Mouse (Mus musculus): ENCODE data around the gene Fkbp2. TPM values are rescaled to one million over a fixed set of nuclear protein-coding genes. Genes with fewer than 3 reads are reported as not detected.

Fkbp2 gene
- total RNA-seq, 2 experiments from 2014 or later, result 77.0 to 98.0 TPM

- peak; percentile 86 to 93 for DNase-seq (ENCODE audit: low spot score in 2 of 2)
Measured at GRCm38 (mm10) chr19:6942249-6942691, 38.0 kb downstream of the Fkbp2 start, which contains the start of gene Gpr137. Gpr137 (minus strand) TSS chr19:6942480.

DNA sequence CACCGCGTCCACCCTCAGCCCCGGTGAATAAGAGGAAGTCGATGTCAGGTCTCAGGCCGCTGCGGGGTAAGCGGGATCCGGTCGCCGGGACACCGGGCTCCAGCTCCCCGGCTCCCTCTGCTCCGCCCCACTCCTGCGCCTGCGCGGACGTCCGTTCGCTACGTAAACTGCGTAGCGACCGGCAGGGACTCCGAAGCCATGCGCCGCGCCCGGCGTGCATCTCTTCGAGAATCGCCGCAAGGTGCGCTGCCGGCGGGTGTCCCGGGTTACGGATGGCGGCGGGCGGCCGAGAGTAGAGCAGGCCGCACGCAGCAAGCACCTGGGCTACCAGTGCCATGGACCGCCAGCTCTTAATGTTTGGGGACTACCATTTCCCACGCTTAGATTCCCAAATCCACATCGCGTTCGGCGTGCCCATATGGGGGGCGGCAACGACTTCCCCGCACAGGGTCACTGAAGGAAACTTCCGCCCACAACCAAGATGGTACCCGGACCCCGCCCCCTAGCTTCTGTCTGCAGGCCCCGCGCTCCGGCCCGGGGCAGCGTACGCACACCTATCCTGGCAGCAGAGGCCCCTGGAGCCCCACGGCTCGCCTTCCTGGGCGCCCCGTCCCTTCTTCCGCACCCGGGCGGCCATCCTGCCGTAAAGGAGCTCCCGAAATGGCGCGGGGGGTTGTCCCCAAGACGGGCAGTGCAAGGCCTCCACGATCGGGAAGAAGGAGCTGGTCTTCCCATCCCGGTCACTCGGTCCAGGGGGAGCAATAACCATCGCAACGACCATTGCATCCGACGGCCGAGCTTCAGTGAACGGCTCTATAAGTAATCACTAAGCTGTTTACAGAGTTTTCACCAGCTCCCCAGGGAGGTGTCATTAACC, 38.7 kb downstream of the Fkbp2 start, which contains the start of gene Bad:
Gene Bad, plus strand, starts transcription at position 490 of the 877 bp plus-strand sequence.
- peak; percentile 97 to 98 for DNase-seq (ENCODE audit: low spot score in 2 of 2)

GRCm38 (mm10) chr19:6940396-6941351, 39.6 kb downstream of the Fkbp2 start:
- no peak for DNase-seq (ENCODE audit: low spot score in 2 of 2)

GRCm38 (mm10) chr19:6939106-6940002, 40.9 kb downstream of the Fkbp2 start:
- no peak for DNase-seq (ENCODE audit: low spot score in 2 of 2)

GRCm38 (mm10) chr19:6937541-6938465, 42.5 kb downstream of the Fkbp2 start:
- DNase-seq (ENCODE audit: low spot score in 2 of 2), result no peak

DNA sequence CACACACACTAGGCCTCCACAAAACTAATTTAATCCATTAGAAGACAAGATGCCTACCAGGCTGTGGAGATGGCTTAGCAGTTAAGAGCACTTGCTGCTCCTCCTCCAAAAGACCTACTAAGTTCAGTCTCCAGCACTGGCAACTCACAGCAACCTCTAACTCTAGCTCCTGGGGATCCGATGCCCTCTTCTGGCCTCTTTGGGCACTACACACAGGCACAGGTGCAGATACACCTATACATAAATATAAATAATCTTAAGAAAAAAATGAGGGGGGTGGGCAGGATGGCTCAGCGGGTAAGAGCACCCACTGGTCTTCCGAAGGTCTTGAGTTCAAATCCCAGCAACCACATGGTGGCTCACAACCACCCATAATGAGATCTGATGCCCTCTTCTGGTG, 44.0 kb downstream of the Fkbp2 start:
- no peak for DNase-seq (ENCODE audit: low spot score in 2 of 2)

DNA sequence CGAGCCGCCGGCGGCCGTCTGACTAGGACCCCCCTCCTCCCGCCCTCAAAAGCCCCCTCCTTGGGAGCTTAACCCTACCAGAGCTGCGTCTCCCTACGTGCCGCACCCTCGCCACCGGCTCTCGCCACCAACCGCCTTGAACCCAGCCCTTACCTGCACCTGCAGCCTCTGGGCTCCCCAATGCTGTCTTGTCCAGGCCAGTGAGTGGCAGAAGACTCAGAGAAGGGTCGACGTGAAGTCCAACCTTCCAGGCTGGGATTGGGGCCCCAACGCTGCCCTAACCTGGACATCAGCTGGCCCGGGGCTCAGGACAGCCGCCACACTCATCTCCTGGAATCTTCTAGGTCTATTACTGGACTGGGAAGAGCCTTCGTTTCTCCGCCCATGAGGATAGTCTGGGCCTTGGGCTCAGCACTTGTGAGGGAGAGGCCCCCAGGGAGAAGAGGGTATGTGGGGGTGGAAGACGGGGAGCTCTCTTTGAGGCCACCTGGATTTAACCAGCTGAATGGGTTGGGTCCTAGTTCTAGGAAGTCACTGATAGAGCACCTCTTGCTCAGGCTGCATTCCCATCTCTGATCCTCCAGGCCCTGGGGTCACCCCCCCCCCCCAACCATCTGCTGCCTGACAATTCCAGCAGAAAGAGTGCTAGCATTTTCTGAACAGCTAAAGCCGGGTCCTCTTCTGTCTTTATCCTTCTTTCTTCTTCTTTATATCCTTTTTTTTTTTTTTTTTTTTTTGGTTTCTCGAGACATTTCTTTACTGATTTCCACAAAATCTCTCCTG, 45.9 kb downstream of the Fkbp2 start, which contains the start of gene Kcnk4:
Gene Kcnk4, minus strand, starts transcription at position 321 of the 783 bp plus-strand sequence.
- no peak for DNase-seq (ENCODE audit: low spot score in 2 of 2)

- DNase-seq (ENCODE audit: low spot score in 2 of 2), result no peak
Measured at GRCm38 (mm10) chr19:6933436-6934194, 46.7 kb downstream of the Fkbp2 start.

DNA sequence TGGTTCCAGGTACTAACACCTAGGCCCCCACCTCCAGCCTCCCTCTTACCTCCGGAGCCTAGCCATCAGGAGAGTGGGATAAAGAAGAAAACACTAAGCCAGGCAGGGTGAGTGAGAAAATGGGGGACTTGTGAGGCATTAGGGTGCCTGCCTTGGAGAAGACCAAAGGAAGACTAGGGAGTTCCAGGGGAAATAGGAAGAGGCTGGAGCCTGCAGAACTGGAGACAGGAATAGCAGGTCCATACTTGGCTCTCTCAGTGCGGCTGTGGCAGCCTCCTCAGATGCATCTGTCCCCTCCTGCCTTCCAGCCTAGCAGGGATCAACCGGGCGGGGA, 47.2 kb downstream of the Fkbp2 start:
- no peak for DNase-seq (ENCODE audit: low spot score in 2 of 2)

DNA sequence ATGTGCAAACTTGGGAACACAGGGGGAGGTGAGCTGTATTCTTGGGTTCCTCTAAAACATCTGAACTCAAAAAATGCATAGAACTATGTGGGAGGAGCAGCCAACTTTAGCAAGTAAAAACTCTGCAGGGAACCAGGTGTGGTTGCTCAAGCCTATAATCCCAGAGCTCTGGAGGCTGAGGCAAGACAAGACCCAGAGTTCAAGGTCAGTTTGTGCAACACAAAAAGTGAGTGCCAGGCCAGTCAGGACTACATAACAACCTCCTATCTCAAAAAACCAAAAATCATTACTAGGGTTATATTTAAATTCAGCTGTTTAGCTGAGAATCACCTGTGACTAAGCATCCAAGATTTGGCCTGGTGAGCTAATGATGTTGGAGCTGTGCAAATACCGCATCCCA, 48.3 kb downstream of the Fkbp2 start:
- DNase-seq (ENCODE audit: low spot score in 2 of 2), result no peak

GRCm38 (mm10) chr19:6931002-6931401, 49.3 kb downstream of the Fkbp2 start:
- DNase-seq (ENCODE audit: low spot score in 2 of 2), result no peak

DNA sequence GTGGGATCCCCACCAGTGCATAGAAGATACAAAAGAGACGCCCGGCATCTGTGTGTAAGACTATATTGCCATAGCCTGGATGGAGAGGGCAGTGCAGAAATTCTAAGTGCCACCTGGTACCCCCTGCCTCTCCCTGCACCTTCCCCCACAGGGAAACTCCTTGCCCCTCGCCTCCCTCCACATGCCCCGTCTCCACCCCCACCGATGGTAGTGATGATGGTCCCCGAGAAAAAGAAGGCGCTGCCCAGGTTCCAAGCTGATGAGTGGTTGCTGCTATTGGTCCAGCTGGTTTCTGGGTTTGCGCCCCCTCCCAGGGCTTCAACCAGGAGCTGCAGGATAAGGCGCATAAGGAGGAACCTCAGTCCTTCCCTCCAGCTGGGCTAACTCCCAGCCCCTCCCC, 52.2 kb downstream of the Fkbp2 start:
- DNase-seq (ENCODE audit: low spot score in 2 of 2), result no peak

Other genes starting within 250 kb of the Fkbp2 start
- 10 to 100 TPM; 28.1 to 31.9 TPM for gene Rps6ka4, start 139.9 kb downstream of the Fkbp2 start, total RNA-seq (2021)
- gene Ccdc88b, start 122.3 kb downstream of the Fkbp2 start, total RNA-seq (2021), result 1 to 10 TPM; 2.9 to 4.2 TPM
- 10 to 100 TPM; 42.4 to 44.5 TPM for gene Trmt112, start 70.8 kb downstream of the Fkbp2 start, total RNA-seq (2021)
- gene Prdx5, start 70.4 kb downstream of the Fkbp2 start, total RNA-seq (2021), result 100 to 1,000 TPM; 319 to 332 TPM
- gene Esrra, start 58.7 kb downstream of the Fkbp2 start, total RNA-seq (2021), result 10 to 100 TPM; 45.8 to 53.0 TPM
- 10 to 100 TPM; 10.7 to 11.5 TPM for gene Catsperz, start 55.1 kb downstream of the Fkbp2 start, total RNA-seq (2021)
- 10 to 100 TPM; 25.3 to 27.8 TPM for gene Kcnk4, start 46.0 kb downstream of the Fkbp2 start, total RNA-seq (2021)
- gene Bad, start 38.6 kb downstream of the Fkbp2 start, total RNA-seq (2021), result 10 to 100 TPM; 34.3 to 37.7 TPM
- 10 to 100 TPM; 73.7 to 74.1 TPM for gene Gpr137, start 38.0 kb downstream of the Fkbp2 start, total RNA-seq (2021)
- gene Ppp1r14b, start 5.5 kb downstream of the Fkbp2 start, total RNA-seq (2021), result 100 to 1,000 TPM; 126 to 139 TPM
- 10 to 100 TPM; 16.4 to 18.4 TPM for gene Plcb3, start 4.0 kb downstream of the Fkbp2 start, total RNA-seq (2021)
- 10 to 100 TPM; 79.5 to 82.1 TPM for gene Vegfb, start 7.2 kb upstream of the Fkbp2 start, total RNA-seq (2021)
- 10 to 100 TPM; 18.1 to 21.5 TPM for gene Dnajc4, start 12.1 kb upstream of the Fkbp2 start, total RNA-seq (2021)
- gene Nudt22, start 15.6 kb upstream of the Fkbp2 start, total RNA-seq (2021), result 10 to 100 TPM; 10.2 to 11.3 TPM
- 10 to 100 TPM; 16.9 to 18.2 TPM for gene Trpt1, start 15.6 kb upstream of the Fkbp2 start, total RNA-seq (2021)
- gene Fermt3, start 39.0 kb upstream of the Fkbp2 start, total RNA-seq (2021), result 1 to 10 TPM; 5.0 to 5.2 TPM
- gene Stip1, start 59.5 kb upstream of the Fkbp2 start, total RNA-seq (2021), result 100 to 1,000 TPM; 126 to 148 TPM
- gene Macrod1, start 76.3 kb upstream of the Fkbp2 start, total RNA-seq (2021), result 1 to 10 TPM; 4.4 to 5.2 TPM
- 10 to 100 TPM; 27.9 to 28.4 TPM for gene Flrt1, start 125.2 kb upstream of the Fkbp2 start, total RNA-seq (2021)
- 100 to 1,000 TPM; 202 to 240 TPM for gene Otub1, start 225.8 kb upstream of the Fkbp2 start, total RNA-seq (2021)
- gene Cox8a, start 237.1 kb upstream of the Fkbp2 start, total RNA-seq (2021), result 100 to 1,000 TPM; 688 to 834 TPM

Data from layer of hippocampus, postnatal 10 days (tissue).